Mouse (Mus musculus) cerebellum, postnatal 4 days (tissue): ENCODE data around the gene Cln5.

Experiments used
- DNase-seq, 2 experiments: peaks; one replicate each; pipeline ENCODE4 v3.0.0; 2022; ENCODE audit warnings: low spot score in 2 of 2, mixed read lengths in 1 of 2

Cln5 gene

DNA sequence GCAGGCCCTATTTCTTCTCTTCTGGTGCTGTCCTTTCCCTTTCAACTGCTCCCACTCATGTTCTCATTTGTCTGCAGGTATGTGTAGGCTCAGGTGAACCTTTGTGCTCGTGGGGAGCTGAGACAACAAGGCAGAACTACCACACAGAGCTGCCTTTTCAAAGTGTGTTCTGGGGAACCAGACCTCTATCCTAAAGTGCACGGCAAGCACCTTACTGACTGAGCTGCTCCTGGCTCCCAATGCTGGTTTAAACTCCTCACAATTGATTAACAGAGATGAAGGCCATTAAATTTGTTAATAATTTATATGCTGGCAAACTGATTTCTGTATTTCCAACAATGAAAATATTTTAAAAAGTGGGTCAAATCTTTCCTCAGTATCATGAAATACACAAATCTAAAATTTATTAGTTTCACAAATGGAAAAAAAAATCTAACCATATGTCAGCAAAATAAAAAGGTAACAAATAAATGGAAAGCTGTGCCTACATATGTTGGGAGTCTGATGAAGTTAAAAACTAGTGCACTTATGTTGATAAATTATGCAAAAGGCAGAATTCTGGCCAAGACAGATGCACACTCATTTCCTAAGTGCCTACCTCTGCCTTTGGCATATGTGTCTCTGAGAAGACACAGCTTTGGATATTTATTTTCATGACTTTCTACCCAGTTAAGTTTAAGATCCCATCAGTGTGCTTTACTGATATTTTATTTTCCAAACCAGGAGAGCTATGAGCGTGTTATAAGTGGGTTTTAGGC, 42.8 kb downstream of the Cln5 start:
- DNase-seq, result no peak

DNA sequence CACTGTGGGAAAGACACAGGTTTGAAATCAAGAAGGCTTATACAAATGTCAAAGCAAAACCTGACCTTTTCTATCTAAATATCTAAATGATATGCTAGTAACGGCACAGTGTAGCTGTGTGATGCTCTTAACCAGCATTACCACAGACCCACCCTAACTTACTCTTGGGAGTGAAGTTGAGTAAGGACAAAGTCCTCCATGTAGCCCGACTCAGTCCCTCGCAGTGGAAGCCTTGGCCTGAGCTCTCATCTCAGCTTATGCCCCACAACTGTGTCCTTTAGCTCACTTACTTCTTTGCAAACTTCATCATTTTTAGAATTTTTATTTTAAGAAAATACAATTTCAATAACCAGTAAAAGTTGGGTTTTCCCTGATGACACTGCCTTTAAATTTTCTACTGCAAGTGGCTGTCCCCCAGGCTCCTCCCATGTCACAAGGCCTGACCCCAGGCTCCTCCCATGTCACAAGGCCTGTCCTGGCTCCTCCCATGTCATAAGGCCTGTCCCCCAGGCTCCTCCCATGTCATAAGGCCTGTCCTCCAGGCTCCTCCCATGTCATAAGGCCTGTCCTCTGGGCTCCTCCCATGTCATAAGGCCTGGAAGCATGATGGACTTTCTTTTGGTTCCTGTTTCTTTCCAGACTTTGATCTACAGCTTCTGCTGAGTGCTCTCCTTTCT, 45.1 kb downstream of the Cln5 start:
- DNase-seq, result no peak

DNA sequence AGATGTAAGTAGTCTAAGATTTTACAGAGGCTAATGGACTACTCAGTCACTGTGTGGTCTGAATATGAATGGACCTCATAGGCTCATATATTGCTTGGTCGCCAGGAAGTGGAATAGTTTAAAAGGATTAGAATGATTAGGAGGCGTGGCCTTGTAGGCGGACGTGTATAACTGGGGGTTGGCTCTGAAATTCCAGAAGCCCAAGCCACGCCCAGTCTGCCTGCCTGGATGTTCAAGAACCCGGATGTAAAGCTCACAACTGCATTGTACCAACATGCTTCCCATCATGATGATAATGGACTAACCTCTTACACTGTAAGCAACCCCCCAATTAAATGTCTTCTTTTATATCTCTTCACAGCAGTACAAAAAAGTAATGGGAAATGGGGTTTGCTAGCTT, 55.7 kb downstream of the Cln5 start:
- DNase-seq, result no peak
